Mouse (Mus musculus): Measurements from ENCODE around the gene 1700025G04Rik.

1700025G04Rik gene

GRCm38 (mm10) chr1:151926826-151927225 lies 163.1 kb downstream of the 1700025G04Rik start:
- ATAC-seq (ENCODE audit: insufficient number of reproducible peaks, low FRiP score, low TSS enrichment), result no peak

- ATAC-seq (ENCODE audit: insufficient number of reproducible peaks, low FRiP score, low TSS enrichment), result no peak
Observed at GRCm38 (mm10) chr1:151926141-151926540, 163.8 kb downstream of the 1700025G04Rik start.

- no peak for ATAC-seq (ENCODE audit: insufficient number of reproducible peaks, low FRiP score, low TSS enrichment)
Observed at GRCm38 (mm10) chr1:151925738-151926137, 164.2 kb downstream of the 1700025G04Rik start.

- 0 out of 2 replicates have a peak, but pooled peaks have one; percentile 15 for ATAC-seq (ENCODE audit: insufficient number of reproducible peaks, low FRiP score, low TSS enrichment)
Observed at GRCm38 (mm10) chr1:151918806-151919357, 171.0 kb downstream of the 1700025G04Rik start.

GRCm38 (mm10) chr1:151917736-151918135 lies 172.2 kb downstream of the 1700025G04Rik start:
- ATAC-seq (ENCODE audit: insufficient number of reproducible peaks, low FRiP score, low TSS enrichment), result no peak

GRCm38 (mm10) chr1:151914494-151914893 lies 175.4 kb downstream of the 1700025G04Rik start:
- ATAC-seq (ENCODE audit: insufficient number of reproducible peaks, low FRiP score, low TSS enrichment), result no peak

GRCm38 (mm10) chr1:151907014-151907413 lies 182.9 kb downstream of the 1700025G04Rik start:
- no peak for ATAC-seq (ENCODE audit: insufficient number of reproducible peaks, low FRiP score, low TSS enrichment)

GRCm38 (mm10) chr1:151900706-151901360 lies 189.1 kb downstream of the 1700025G04Rik start:
- ATAC-seq (ENCODE audit: insufficient number of reproducible peaks, low FRiP score, low TSS enrichment), result no peak

GRCm38 (mm10) chr1:151899964-151900363 lies 190.0 kb downstream of the 1700025G04Rik start:
- no peak for ATAC-seq (ENCODE audit: insufficient number of reproducible peaks, low FRiP score, low TSS enrichment)

- no peak for ATAC-seq (ENCODE audit: insufficient number of reproducible peaks, low FRiP score, low TSS enrichment)
Observed at GRCm38 (mm10) chr1:151895406-151895805, 194.5 kb downstream of the 1700025G04Rik start.

GRCm38 (mm10) chr1:151893976-151894375 lies 195.9 kb downstream of the 1700025G04Rik start:
- ATAC-seq (ENCODE audit: insufficient number of reproducible peaks, low FRiP score, low TSS enrichment), result no peak

GRCm38 (mm10) chr1:151892008-151892407 lies 197.9 kb downstream of the 1700025G04Rik start:
- ATAC-seq (ENCODE audit: insufficient number of reproducible peaks, low FRiP score, low TSS enrichment), result no peak

- ATAC-seq (ENCODE audit: insufficient number of reproducible peaks, low FRiP score, low TSS enrichment), result no peak
Observed at GRCm38 (mm10) chr1:151891194-151891593, 198.7 kb downstream of the 1700025G04Rik start.

- peak; percentile 45 for ATAC-seq (ENCODE audit: insufficient number of reproducible peaks, low FRiP score, low TSS enrichment)
Observed at GRCm38 (mm10) chr1:151890041-151890621, 199.8 kb downstream of the 1700025G04Rik start.

GRCm38 (mm10) chr1:151887631-151888030 lies 202.3 kb downstream of the 1700025G04Rik start:
- ATAC-seq (ENCODE audit: insufficient number of reproducible peaks, low FRiP score, low TSS enrichment), result no peak

- no peak for ATAC-seq (ENCODE audit: insufficient number of reproducible peaks, low FRiP score, low TSS enrichment)
Observed at GRCm38 (mm10) chr1:151887126-151887525, 202.8 kb downstream of the 1700025G04Rik start.

GRCm38 (mm10) chr1:151886171-151886570 lies 203.8 kb downstream of the 1700025G04Rik start:
- no peak for ATAC-seq (ENCODE audit: insufficient number of reproducible peaks, low FRiP score, low TSS enrichment)

- no peak for ATAC-seq (ENCODE audit: insufficient number of reproducible peaks, low FRiP score, low TSS enrichment)
Observed at GRCm38 (mm10) chr1:151881253-151881652, 208.7 kb downstream of the 1700025G04Rik start.

GRCm38 (mm10) chr1:151880731-151881130 lies 209.2 kb downstream of the 1700025G04Rik start:
- no peak for ATAC-seq (ENCODE audit: insufficient number of reproducible peaks, low FRiP score, low TSS enrichment)

- ATAC-seq (ENCODE audit: insufficient number of reproducible peaks, low FRiP score, low TSS enrichment), result no peak
Observed at GRCm38 (mm10) chr1:151879966-151880365, 210.0 kb downstream of the 1700025G04Rik start.

GRCm38 (mm10) chr1:151879308-151879850 lies 210.5 kb downstream of the 1700025G04Rik start:
- ATAC-seq (ENCODE audit: insufficient number of reproducible peaks, low FRiP score, low TSS enrichment), result no peak
